Mouse (Mus musculus) liver (tissue): Measurements from ENCODE around the gene Col4a2.

Experiments used
- DNase-seq: peaks from one replicate; pipeline ENCODE4 v3.0.0-alpha.2; 2020; ENCODE audit warnings: mixed read lengths

Gene Col4a2

GRCm38 (mm10) chr8:11297141-11297838, 15.3 kb upstream of the Col4a2 start:
- no peak for DNase-seq

GRCm38 (mm10) chr8:11298531-11299316, 13.9 kb upstream of the Col4a2 start:
- DNase-seq = no peak

- no peak for DNase-seq
Measured at GRCm38 (mm10) chr8:11299317-11299602, 13.3 kb upstream of the Col4a2 start.

GRCm38 (mm10) chr8:11300436-11300835, 12.2 kb upstream of the Col4a2 start:
- no peak for DNase-seq

- no peak for DNase-seq
Measured at GRCm38 (mm10) chr8:11304027-11304601, 8.5 kb upstream of the Col4a2 start.

- DNase-seq = no peak
Measured at GRCm38 (mm10) chr8:11305539-11305938, 7.1 kb upstream of the Col4a2 start.

GRCm38 (mm10) chr8:11307451-11307850, 5.2 kb upstream of the Col4a2 start:
- no peak for DNase-seq

GRCm38 (mm10) chr8:11308570-11308998, 4.0 kb upstream of the Col4a2 start:
- DNase-seq = no peak

- DNase-seq = no peak
Measured at GRCm38 (mm10) chr8:11309226-11309625, 3.4 kb upstream of the Col4a2 start.

GRCm38 (mm10) chr8:11310049-11310448, 2.6 kb upstream of the Col4a2 start:
- DNase-seq = no peak

- no peak for DNase-seq
Measured at GRCm38 (mm10) chr8:11311681-11312348, 790 bp upstream of the Col4a2 start.

GRCm38 (mm10) chr8:11313176-11314111, 839 bp downstream of the Col4a2 start:
- no peak for DNase-seq

- no peak for DNase-seq
Measured at GRCm38 (mm10) chr8:11314613-11315012, 2.0 kb downstream of the Col4a2 start.

- no peak for DNase-seq
Measured at GRCm38 (mm10) chr8:11315179-11315943, 2.8 kb downstream of the Col4a2 start.

GRCm38 (mm10) chr8:11316118-11316517, 3.5 kb downstream of the Col4a2 start:
- no peak for DNase-seq

GRCm38 (mm10) chr8:11319405-11319804, 6.8 kb downstream of the Col4a2 start:
- no peak for DNase-seq

GRCm38 (mm10) chr8:11321841-11322240, 9.2 kb downstream of the Col4a2 start:
- no peak for DNase-seq

GRCm38 (mm10) chr8:11322724-11323585, 10.3 kb downstream of the Col4a2 start:
- no peak for DNase-seq

GRCm38 (mm10) chr8:11323681-11324080, 11.1 kb downstream of the Col4a2 start:
- no peak for DNase-seq

- no peak for DNase-seq
Measured at GRCm38 (mm10) chr8:11324801-11325395, 12.3 kb downstream of the Col4a2 start.
